Mouse (Mus musculus): ENCODE results near the gene Atp6v0e. TPM values are rescaled to one million over a fixed set of nuclear protein-coding genes. Genes with fewer than 3 reads are reported as not detected.

The Atp6v0e gene
- polyA plus RNA-seq, 1 experiment from 2014 or later, result 122 TPM

DNA sequence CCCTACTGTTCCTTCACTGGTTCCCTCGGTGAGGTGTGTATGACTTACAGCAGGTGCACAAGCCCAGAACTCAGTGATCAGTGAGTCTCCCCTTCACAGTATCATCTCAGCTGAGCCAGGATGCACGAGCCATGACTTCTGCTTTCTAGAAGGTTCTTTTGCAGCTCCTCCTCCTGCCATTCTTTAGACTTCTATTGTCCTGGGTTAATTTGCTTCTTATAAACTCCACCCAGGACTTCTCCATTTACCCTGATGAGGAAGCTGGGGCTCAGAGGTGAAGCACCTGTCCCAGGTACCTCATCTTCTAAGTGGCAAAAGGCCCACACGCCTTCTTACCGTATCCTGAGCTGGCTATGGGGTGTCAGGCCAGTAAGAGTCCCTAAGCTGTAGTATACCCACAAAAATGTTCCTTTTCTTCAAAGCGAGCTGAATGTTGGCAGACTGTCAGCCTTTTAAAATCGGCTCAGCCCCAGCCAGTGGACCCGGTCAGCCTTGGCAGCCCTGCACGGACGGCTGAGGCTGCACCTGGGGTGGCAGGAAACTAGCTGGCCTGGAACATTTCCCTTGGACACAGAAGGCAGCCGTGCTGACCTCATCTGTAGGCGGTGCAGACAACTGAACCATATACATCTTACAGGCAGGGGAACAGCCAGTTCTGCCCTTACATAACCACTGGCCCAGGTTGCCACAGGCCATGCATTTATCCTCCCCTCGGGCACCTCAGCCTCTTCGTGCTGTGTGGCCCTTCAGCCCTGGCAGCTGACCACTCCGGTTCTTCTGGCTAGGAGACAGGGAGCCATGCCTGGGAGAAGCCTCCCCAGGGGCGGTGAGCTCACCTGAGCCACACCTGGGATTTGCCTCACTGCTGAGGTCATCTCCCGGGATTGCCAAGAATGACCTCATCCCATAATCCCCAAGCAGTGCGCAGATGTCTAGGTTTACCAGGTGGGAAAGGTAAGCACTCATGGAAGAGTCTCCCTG, 42.0 kb upstream of the Atp6v0e start:
- no peak overlapping the region for H3K9ac ChIP-seq (replicated peaks; ENCODE audit: low read length)
- no peaks in the 10 kb centered on the region for H3K27me3 ChIP-seq (ENCODE audit: control insufficient read depth, insufficient read depth, low read length)
- no peaks in the 10 kb centered on the region for H3K9me3 ChIP-seq (replicated peaks; ENCODE audit: control insufficient read depth, low read length)
- WGBS, result 90% methylated on average over 17 of the region's 17 CpGs
- DNase-seq (ENCODE audit: low spot score) (no peak), ATAC-seq (replicated peaks; ENCODE audit: insufficient number of reproducible peaks, low FRiP score, low TSS enrichment, low read depth) (no peak)
- no peak overlapping the region for H3K4me2 ChIP-seq (ENCODE audit: low read depth, low read length)
- H3K4me1 ChIP-seq (ENCODE audit: control insufficient read depth, insufficient read depth, low read length), result no peaks in the 10 kb centered on the region
- no peaks in the 10 kb centered on the region; the same call in 1 of the 2 replicates for H3K36me3 ChIP-seq (replicated peaks; ENCODE audit: control insufficient read depth, insufficient read depth, low read depth, low read length)
- H3K4me3 ChIP-seq (ENCODE audit: low read depth, low read length), result no peak overlapping the region
- H3K27ac ChIP-seq (replicated peaks; ENCODE audit: low read depth, low read length), result no peak overlapping the region

DNA sequence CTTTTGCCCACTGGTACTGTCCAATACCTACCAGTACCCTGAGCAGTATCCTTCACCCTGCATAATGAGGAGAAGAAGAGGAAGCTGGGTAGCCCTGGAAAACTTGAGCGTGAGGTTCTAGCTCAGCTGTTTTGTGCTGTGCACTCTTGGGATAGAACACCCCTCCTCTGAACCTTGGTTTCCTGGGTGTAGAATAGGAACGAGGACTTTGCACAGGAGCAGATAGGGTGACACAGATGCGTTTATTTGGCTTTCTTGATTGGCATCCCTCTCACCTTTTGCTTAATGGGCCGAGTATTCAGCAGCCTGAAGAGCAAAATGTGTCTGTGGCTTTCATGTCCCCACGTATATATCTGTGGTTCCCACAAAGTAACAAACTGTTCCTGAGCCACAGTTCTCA, 41.1 kb upstream of the Atp6v0e start:
- H3K4me1 ChIP-seq (ENCODE audit: control insufficient read depth, insufficient read depth, low read length), result no peaks in the 10 kb centered on the region
- H3K36me3 ChIP-seq (replicated peaks; ENCODE audit: control insufficient read depth, insufficient read depth, low read depth, low read length), result no peaks in the 10 kb centered on the region; the same call in 1 of the 2 replicates
- no peaks in the 10 kb centered on the region for H3K27me3 ChIP-seq (ENCODE audit: control insufficient read depth, insufficient read depth, low read length)
- no peak for DNase-seq (ENCODE audit: low spot score)
- WGBS, result 86% methylated on average over 5 of the region's 5 CpGs
- H3K27ac ChIP-seq (replicated peaks; ENCODE audit: low read depth, low read length), result no peak overlapping the region
- no peaks in the 10 kb centered on the region for H3K9me3 ChIP-seq (replicated peaks; ENCODE audit: control insufficient read depth, low read length)
- ATAC-seq (replicated peaks; ENCODE audit: insufficient number of reproducible peaks, low FRiP score, low TSS enrichment, low read depth), result no peak
- H3K9ac ChIP-seq (replicated peaks; ENCODE audit: low read length), result no peak overlapping the region
- H3K4me2 ChIP-seq (ENCODE audit: low read depth, low read length), result no peak overlapping the region
- no peak overlapping the region for H3K4me3 ChIP-seq (ENCODE audit: low read depth, low read length)

DNA sequence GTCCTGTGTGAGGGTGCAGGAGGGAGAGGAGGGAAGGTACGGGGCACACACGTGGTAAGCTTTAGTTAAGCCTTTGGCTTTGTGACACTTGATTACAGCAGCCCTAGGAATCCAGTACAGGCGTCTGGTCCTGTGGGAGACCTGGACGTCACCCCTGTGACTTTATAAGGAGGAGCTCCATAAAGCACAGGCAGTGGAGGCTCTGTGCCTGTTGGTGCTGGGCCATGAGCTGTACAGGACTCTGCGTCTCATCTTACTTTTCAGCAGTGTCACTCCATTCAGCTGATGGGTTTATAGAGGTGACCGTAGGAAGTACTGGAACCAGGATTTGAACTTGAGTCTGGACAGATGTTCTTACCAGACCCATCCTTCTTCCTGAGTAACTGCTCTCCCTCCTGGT, 39.0 kb upstream of the Atp6v0e start:
- ATAC-seq (replicated peaks; ENCODE audit: insufficient number of reproducible peaks, low FRiP score, low TSS enrichment, low read depth), result no peak

DNA sequence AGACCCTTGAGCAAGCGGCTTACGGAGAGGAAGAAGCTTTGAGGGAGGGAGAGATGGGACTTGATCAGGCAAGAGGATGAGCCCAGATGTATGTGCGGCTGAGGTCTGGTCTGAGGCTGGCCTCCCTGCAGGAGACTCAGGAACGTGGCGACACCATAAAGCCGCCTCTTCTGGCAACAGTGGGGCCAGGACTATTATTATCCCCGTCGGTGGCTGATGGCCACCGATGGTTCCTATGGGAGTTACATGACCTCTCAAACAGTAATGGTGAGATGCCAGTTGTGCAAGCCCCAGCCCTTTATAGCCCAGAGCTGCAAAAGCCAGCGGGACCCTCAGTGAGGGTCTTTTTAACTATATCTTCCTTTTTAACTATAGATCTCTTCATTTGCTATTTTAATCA, 38.0 kb upstream of the Atp6v0e start:
- H3K9me3 ChIP-seq (replicated peaks; ENCODE audit: control insufficient read depth, low read length), result no peaks in the 10 kb centered on the region
- 91% methylated on average over 10 of the region's 10 CpGs for WGBS
- no peak overlapping the region for H3K9ac ChIP-seq (replicated peaks; ENCODE audit: low read length)
- H3K4me1 ChIP-seq (ENCODE audit: control insufficient read depth, insufficient read depth, low read length), result no peaks in the 10 kb centered on the region
- no peak for DNase-seq (ENCODE audit: low spot score)
- H3K27ac ChIP-seq (replicated peaks; ENCODE audit: low read depth, low read length), result no peak overlapping the region
- peaks cover 3% of the 10 kb centered on the region; the same call in 1 of the 2 replicates for H3K36me3 ChIP-seq (replicated peaks; ENCODE audit: control insufficient read depth, insufficient read depth, low read depth, low read length)
- ATAC-seq (replicated peaks; ENCODE audit: insufficient number of reproducible peaks, low FRiP score, low TSS enrichment, low read depth), result no peak
- H3K4me2 ChIP-seq (ENCODE audit: low read depth, low read length), result no peak overlapping the region
- H3K27me3 ChIP-seq (ENCODE audit: control insufficient read depth, insufficient read depth, low read length), result no peaks in the 10 kb centered on the region
- H3K4me3 ChIP-seq (ENCODE audit: low read depth, low read length), result no peak overlapping the region

More for the DNA sequence above, 39.0 kb upstream of the Atp6v0e start:
- H3K9ac ChIP-seq (replicated peaks; ENCODE audit: low read length), result no peak overlapping the region
- no peaks in the 10 kb centered on the region; the same call in 1 of the 2 replicates for H3K36me3 ChIP-seq (replicated peaks; ENCODE audit: control insufficient read depth, insufficient read depth, low read depth, low read length)
- no peak overlapping the region for H3K27ac ChIP-seq (replicated peaks; ENCODE audit: low read depth, low read length)
- H3K4me3 ChIP-seq (ENCODE audit: low read depth, low read length), result no peak overlapping the region
- no peaks in the 10 kb centered on the region for H3K27me3 ChIP-seq (ENCODE audit: control insufficient read depth, insufficient read depth, low read length)
- H3K9me3 ChIP-seq (replicated peaks; ENCODE audit: control insufficient read depth, low read length), result no peaks in the 10 kb centered on the region
- no peak overlapping the region for H3K4me2 ChIP-seq (ENCODE audit: low read depth, low read length)
- H3K4me1 ChIP-seq (ENCODE audit: control insufficient read depth, insufficient read depth, low read length), result no peaks in the 10 kb centered on the region
- WGBS, result 89% methylated on average over 6 of the region's 6 CpGs
- DNase-seq (ENCODE audit: low spot score), result no peak

DNA sequence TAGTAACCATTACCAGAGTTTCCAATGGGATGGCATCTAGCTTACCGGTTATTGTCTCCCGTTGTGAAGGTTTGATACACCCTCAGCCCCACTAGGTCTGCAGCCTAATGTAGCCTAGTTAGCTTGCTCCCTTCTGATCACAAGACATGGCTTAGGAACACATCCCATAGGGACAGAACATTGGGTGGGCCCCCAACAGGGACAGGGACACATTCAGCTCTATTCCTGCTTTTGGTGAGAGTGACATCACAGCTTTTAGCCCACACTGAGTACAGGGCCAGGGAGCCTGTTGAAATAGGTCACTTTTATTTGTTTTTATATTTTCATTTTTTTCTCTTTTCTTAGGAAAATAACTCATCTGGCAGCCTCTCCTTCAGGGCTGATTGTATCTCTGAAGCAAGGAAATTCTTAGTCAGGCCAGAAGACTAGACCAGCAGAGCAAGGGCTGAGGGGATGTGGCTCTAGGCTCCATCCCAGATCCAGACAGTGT, 37.5 kb upstream of the Atp6v0e start:
- WGBS, result 97% methylated on average over 2 of the region's 2 CpGs
- no peak for ATAC-seq (replicated peaks; ENCODE audit: insufficient number of reproducible peaks, low FRiP score, low TSS enrichment, low read depth)
- H3K27ac ChIP-seq (replicated peaks; ENCODE audit: low read depth, low read length), result no peak overlapping the region

DNA sequence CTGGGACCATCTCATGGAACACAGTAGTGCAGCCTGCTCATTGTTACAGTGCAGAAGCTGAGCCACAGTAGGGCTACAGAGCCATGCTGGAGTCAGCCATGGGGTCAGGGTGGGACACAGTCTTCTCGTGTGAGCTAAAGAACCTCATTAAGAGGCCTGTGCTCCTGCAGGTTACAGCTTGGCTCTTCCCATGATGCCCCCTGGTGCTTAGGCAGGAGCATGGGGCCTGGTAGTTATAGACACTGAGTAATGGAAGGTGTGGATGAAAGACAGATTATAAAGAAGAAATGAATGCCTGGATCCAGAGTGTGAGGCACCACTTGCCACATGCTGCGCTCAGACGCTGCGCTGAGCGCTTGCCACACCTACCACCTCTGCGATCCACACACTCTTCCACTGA, 34.6 kb upstream of the Atp6v0e start:
- H3K4me3 ChIP-seq (ENCODE audit: low read depth, low read length), result no peak overlapping the region
- H3K9me3 ChIP-seq (replicated peaks; ENCODE audit: control insufficient read depth, low read length), result no peaks in the 10 kb centered on the region
- DNase-seq (ENCODE audit: low spot score) (no peak), ATAC-seq (replicated peaks; ENCODE audit: insufficient number of reproducible peaks, low FRiP score, low TSS enrichment, low read depth) (no peak)
- no peaks in the 10 kb centered on the region for H3K4me1 ChIP-seq (ENCODE audit: control insufficient read depth, insufficient read depth, low read length)
- no peak overlapping the region for H3K4me2 ChIP-seq (ENCODE audit: low read depth, low read length)
- H3K27me3 ChIP-seq (ENCODE audit: control insufficient read depth, insufficient read depth, low read length), result no peaks in the 10 kb centered on the region
- 91% methylated on average over 6 of the region's 6 CpGs for WGBS
- H3K36me3 ChIP-seq (replicated peaks; ENCODE audit: control insufficient read depth, insufficient read depth, low read depth, low read length), result peaks cover 3% of the 10 kb centered on the region; the same call in 1 of the 2 replicates
- no peak overlapping the region for H3K9ac ChIP-seq (replicated peaks; ENCODE audit: low read length)
- H3K27ac ChIP-seq (replicated peaks; ENCODE audit: low read depth, low read length), result no peak overlapping the region

More for the DNA sequence above, 37.5 kb upstream of the Atp6v0e start:
- Histone ChIP-seq H3K4me2 (ENCODE audit: low read depth, low read length) (no peak overlapping the region), H3K4me1 (ENCODE audit: control insufficient read depth, insufficient read depth, low read length) (no peaks in the 10 kb centered on the region), H3K4me3 (ENCODE audit: low read depth, low read length) (no peak overlapping the region), H3K9me3 (replicated peaks; ENCODE audit: control insufficient read depth, low read length) (no peaks in the 10 kb centered on the region), H3K9ac (replicated peaks; ENCODE audit: low read length) (no peak overlapping the region), H3K27me3 (ENCODE audit: control insufficient read depth, insufficient read depth, low read length) (no peaks in the 10 kb centered on the region), H3K36me3 (replicated peaks; ENCODE audit: control insufficient read depth, insufficient read depth, low read depth, low read length) (peaks cover 3% of the 10 kb centered on the region; the same call in 1 of the 2 replicates)
- DNase-seq (ENCODE audit: low spot score), result no peak

DNA sequence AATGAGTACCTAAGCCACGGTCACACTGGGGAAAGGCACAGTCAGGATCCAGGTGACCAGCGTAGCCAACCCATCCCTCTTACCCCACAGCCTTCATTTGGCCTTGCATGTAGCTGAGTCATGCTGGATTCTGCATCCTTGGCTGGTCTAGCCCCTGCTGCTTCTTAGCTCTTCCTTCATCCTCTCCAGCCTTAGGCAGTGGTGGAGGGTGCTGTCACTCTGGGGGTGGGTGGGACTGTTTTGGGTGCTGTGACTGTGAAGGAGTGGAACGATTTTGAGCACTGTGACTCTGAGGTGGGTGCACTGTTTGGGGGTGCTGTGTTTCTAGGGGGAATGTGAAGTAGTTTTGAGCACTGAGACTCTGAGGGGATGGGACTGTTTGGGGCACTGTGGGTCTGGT, 34.1 kb upstream of the Atp6v0e start:
- Histone ChIP-seq H3K36me3 (replicated peaks; ENCODE audit: control insufficient read depth, insufficient read depth, low read depth, low read length) (peaks cover 3% of the 10 kb centered on the region; the same call in 1 of the 2 replicates), H3K4me3 (ENCODE audit: low read depth, low read length) (no peak overlapping the region), H3K4me1 (ENCODE audit: control insufficient read depth, insufficient read depth, low read length) (no peaks in the 10 kb centered on the region), H3K27me3 (ENCODE audit: control insufficient read depth, insufficient read depth, low read length) (no peaks in the 10 kb centered on the region), H3K4me2 (ENCODE audit: low read depth, low read length) (no peak overlapping the region), H3K9ac (replicated peaks; ENCODE audit: low read length) (no peak overlapping the region), H3K9me3 (replicated peaks; ENCODE audit: control insufficient read depth, low read length) (no peaks in the 10 kb centered on the region), H3K27ac (replicated peaks; ENCODE audit: low read depth, low read length) (no peak overlapping the region)
- WGBS, result 97% methylated on average over 3 of the region's 3 CpGs
- DNase-seq (ENCODE audit: low spot score) (no peak), ATAC-seq (replicated peaks; ENCODE audit: insufficient number of reproducible peaks, low FRiP score, low TSS enrichment, low read depth) (no peak)

DNA sequence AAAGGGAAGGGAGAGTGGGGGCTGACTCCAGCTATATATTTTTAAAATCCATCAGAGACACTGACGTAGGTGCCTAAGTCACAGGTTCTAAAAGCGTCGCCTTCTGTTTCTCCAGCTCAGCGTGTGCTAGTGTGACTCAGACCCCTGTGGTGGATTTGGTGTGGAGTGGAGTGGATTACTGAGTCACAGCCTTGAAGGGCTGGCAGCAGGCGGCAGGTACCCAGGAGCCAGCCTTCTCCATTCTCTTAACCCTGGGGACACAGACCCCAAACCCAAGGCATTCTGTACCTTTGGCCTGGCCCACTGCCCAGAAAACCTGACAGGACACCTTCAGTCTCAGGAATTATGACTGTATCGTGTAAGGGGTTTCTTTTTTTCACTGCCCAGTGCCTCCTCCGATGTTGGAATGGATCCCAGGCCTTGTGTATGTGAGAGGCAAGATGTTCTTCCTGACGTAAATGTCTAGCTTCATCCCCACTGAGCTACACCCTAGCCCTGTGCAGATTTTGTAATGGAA, 31.2 kb upstream of the Atp6v0e start:
- 93% methylated on average over 8 of the region's 8 CpGs for WGBS
- no peak overlapping the region for H3K27ac ChIP-seq (replicated peaks; ENCODE audit: low read depth, low read length)
- no peak for ATAC-seq (replicated peaks; ENCODE audit: insufficient number of reproducible peaks, low FRiP score, low TSS enrichment, low read depth)
- no peaks in the 10 kb centered on the region for H3K9me3 ChIP-seq (replicated peaks; ENCODE audit: control insufficient read depth, low read length)
- no peak overlapping the region for H3K9ac ChIP-seq (replicated peaks; ENCODE audit: low read length)
- H3K27me3 ChIP-seq (ENCODE audit: control insufficient read depth, insufficient read depth, low read length), result no peaks in the 10 kb centered on the region
- no peak for DNase-seq (ENCODE audit: low spot score)
- no peak overlapping the region for H3K4me3 ChIP-seq (ENCODE audit: low read depth, low read length)
- no peaks in the 10 kb centered on the region for H3K4me1 ChIP-seq (ENCODE audit: control insufficient read depth, insufficient read depth, low read length)
- H3K4me2 ChIP-seq (ENCODE audit: low read depth, low read length), result no peak overlapping the region
- H3K36me3 ChIP-seq (replicated peaks; ENCODE audit: control insufficient read depth, insufficient read depth, low read depth, low read length), result peaks cover 3% of the 10 kb centered on the region; the same call in 1 of the 2 replicates
